Mouse (Mus musculus): ENCODE measurements around the gene Scrn2. TPM values are rescaled to one million over a fixed set of nuclear protein-coding genes. Genes with fewer than 3 reads are reported as not detected.

The Scrn2 gene
- 10 to 100 TPM; 11.9 to 13.2 TPM for total RNA-seq (2021)

DNA sequence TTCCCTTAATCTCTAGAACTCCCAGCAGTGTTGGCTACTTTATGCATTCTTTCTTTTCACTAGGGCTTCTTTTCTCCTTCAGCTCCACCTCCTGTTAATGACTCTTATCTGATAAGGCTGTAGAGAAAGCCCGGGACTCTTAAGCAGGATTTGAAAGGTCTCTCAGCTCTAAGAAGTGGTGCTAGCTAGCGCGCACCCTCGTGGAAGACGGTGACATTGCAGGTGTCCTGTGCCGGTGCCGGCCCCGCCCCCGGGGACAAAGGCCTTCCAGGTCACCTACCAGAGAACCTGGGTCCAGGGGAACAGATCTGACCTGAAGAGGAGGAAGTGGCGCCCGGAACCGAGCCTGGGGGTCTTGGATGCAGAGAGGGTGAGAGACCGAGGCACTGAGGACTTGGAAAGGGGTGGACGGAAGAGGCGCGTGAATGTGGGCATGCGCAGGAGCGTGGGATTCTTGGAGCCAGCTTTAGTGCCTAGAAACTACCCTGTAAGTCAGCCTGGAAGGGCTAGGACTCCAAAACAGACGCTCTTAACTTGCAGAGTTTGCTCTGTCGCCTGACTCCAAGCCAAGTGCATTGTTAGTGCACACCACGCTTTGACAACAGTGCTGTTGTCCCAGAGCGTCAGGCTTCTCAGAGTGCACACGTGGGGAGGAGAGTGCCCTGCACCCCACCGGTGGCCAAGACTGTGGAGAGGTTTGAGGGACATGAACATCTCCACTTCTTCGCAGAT, at the start of gene Scrn2:
Gene Scrn2, plus strand, starts transcription at position 253 of the 732 bp plus-strand sequence.
- peak; percentile 67 for DNase-seq (ENCODE audit: low spot score)
- intact Hi-C loops (cut with DNase I): loop anchor here (2.0 kb wide), 1 partner anchor 111 kb away; no protein-coding TSS in a partner anchor

- no peak for DNase-seq (ENCODE audit: low spot score)
- intact Hi-C loops (cut with DNase I): loop anchor here (5.0 kb wide), 1 partner anchor 202 kb away; no protein-coding TSS in a partner anchor
Measured at GRCm38 (mm10) chr11:96980021-96980420, 49.7 kb upstream of the Scrn2 start.

DNA sequence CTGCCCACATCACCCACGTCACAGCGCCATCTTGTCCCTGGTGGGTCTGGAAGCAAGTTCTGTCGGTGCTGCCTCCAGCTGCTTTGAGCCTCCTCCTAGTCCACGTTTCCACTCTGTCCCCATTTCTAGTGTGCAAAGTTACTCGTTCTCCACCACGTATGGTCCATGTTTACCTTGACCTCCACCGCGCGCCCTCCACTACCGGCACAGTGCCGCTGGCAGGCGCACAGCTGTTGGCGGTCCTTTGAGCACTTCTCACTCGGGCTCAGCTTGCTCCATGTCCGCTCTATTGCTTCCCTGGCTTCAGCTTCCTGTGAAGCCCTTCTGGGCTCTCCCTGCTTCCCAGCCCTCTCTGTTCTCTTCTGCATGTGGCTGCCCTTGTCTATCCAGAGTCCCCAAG, 48.3 kb upstream of the Scrn2 start:
- intact Hi-C loops (cut with DNase I): loop anchor here (5.0 kb wide), 1 partner anchor 201 kb away; no protein-coding TSS in a partner anchor
- no peak for DNase-seq (ENCODE audit: low spot score)

- intact Hi-C loops (cut with DNase I): loop anchor here (1.0 to 5.0 kb wide), 2 partner anchors 41 to 200 kb away; no protein-coding TSS in a partner anchor
- DNase-seq (ENCODE audit: low spot score): peak; percentile 49
Measured at GRCm38 (mm10) chr11:96982355-96982754, 47.4 kb upstream of the Scrn2 start.

- intact Hi-C loops (cut with DNase I): loop anchor here (1.0 to 5.0 kb wide), 2 partner anchors 40 to 199 kb away; no protein-coding TSS in a partner anchor
- DNase-seq (ENCODE audit: low spot score): no peak
Measured at GRCm38 (mm10) chr11:96982859-96983258, 46.9 kb upstream of the Scrn2 start, which contains the start of gene Sp2. Gene Sp2, minus strand, starts transcription at chr11:96982959.

GRCm38 (mm10) chr11:96984903-96985302, 44.8 kb upstream of the Scrn2 start:
- no peak for DNase-seq (ENCODE audit: low spot score)
- intact Hi-C loops (cut with DNase I): loop anchor here (5.0 kb wide), 1 partner anchor 197 kb away; no protein-coding TSS in a partner anchor

DNA sequence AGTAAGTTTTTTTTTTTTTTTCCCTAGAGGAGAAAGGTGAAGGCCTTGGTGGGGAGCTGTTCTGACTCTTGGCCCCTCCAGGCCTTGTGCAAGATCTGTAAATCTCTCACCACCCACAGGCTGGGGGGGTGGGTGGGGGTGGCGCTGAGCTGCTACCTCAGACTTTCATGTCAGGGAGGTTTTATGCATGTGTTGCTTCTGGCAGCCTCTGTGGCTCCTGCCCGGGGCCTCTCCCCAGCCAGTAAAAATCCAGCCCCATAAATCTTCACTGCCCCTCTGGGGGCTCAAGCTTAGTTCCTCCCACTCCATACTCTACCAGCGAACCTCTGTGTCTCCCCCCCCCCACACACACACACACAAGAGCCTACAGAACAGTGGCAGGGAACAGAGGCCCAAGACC, 43.3 kb upstream of the Scrn2 start:
- DNase-seq (ENCODE audit: low spot score): no peak
- intact Hi-C loops (cut with DNase I): no loop called here

DNA sequence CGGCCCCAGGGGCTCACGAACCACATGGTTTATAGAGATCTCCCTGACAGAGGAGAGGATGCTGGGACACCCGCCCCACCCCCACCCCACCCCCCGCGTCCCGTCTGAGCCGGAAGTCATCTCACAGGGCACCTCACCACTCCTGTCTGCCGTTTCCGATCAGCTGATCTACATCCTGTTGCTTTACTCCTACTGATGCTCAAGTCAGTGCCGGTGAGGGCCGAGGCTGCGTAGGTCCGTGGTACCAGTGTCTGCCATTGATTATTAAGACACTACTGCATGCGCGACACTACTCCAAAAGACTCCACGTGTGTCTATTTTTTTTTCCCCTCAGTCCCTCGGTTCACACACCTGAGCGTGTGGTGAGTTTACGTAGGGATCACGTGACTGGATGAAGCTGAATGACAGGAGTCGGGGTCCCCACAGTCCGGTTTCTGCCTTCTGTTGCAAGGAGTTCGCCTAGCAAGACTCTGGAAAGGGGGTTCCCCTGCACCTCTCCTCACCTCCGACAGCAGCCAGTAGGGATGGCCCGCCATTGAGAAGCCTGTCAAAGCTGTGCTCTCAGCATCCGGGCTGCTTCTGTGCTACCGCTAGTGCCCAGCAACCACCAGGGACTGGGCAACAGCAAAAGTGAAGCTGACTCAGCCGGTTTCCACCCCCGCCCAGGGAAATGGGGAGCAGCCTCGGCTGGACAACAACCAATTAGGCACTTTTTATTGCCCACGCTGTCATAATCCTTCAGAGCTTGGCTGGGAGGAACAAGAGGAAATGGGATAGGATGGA, 41.7 kb upstream of the Scrn2 start:
- no peak for DNase-seq (ENCODE audit: low spot score)
- intact Hi-C loops (cut with DNase I): no loop called here

DNA sequence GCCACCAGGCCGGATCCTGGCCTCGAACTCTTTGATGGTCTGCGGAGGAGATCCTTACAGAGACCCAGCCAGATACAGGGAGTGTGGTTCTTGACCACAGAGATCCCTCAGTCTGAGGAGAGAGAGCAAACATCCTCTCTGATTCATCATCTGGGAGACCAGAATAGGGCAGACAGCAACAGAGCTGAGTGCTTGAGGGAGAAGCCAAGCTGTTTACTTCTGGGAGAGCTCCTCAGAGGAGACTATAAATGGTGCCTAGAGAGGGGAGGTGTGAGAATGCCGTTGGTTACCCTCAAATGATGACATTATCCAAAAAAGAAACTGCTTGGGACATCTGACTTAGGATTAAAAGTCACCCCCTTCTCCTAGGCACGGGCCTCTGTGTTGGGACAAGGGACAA, 38.2 kb upstream of the Scrn2 start:
- intact Hi-C loops (cut with DNase I): no loop called here

DNA sequence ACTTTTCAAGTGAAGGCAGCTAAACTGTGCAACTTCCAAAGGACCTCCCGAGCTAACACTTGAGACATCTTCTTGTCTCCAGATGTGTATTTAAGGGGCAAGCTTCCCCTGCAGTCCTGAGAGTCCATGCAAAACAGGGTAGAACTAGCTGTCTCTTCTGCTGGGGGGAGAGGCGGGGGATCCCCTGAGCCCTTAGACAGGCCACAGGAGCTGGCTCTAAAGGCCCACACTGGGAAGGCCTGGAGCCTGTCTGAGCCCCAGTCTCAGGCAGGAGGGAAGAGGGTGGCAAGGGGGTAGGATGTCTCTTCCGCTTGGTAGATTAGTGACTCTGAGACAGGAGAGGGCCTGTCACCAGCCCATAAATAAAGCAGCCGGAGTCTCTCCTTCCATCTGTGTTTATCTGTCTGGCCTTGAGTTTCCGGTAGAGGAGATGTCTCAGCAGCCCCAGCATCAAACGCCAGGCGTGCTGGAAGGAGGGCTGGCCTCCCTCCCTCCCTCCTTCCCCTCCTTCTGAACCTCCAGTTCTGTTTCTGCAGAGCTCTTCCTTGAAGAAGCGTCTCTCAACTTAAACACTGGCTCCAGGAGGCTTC, 36.9 kb upstream of the Scrn2 start:
- intact Hi-C loops (cut with DNase I): no loop called here
- DNase-seq (ENCODE audit: low spot score): no peak

More for the DNA sequence above, 38.2 kb upstream of the Scrn2 start:
- no peak for DNase-seq (ENCODE audit: low spot score)

DNA sequence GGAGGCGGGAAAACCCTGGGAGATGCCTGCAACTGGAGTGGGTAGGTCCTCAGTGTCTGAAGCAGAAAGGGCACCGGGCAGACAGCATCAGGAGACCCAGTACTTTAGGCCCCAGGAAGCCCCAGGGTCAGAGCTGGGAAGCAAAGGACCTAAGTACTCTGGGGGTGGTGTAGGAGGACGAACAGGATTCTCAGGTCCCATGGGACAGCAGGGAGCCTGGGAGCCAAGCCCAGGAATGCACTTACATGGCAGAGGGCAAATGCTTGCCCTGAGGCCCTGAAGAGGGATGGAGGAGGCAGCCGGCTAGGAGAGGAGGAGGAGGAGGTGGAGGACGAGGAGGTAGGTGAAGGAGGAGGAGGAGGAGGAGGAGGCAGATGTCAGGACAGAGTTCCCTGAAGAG, 34.7 kb upstream of the Scrn2 start:
- intact Hi-C loops (cut with DNase I): no loop called here
- DNase-seq (ENCODE audit: low spot score): no peak

- intact Hi-C loops (cut with DNase I): no loop called here
- no peak for DNase-seq (ENCODE audit: low spot score)
Measured at GRCm38 (mm10) chr11:96995836-96996772, 33.6 kb upstream of the Scrn2 start.

- intact Hi-C loops (cut with DNase I): no loop called here
Measured at GRCm38 (mm10) chr11:96996773-96997379, 32.9 kb upstream of the Scrn2 start.

GRCm38 (mm10) chr11:96997380-96997956, 32.3 kb upstream of the Scrn2 start:
- intact Hi-C loops (cut with DNase I): no loop called here
- DNase-seq (ENCODE audit: low spot score): no peak

More at GRCm38 (mm10) chr11:96996773-96997379, 32.9 kb upstream of the Scrn2 start:
- DNase-seq (ENCODE audit: low spot score): no peak

DNA sequence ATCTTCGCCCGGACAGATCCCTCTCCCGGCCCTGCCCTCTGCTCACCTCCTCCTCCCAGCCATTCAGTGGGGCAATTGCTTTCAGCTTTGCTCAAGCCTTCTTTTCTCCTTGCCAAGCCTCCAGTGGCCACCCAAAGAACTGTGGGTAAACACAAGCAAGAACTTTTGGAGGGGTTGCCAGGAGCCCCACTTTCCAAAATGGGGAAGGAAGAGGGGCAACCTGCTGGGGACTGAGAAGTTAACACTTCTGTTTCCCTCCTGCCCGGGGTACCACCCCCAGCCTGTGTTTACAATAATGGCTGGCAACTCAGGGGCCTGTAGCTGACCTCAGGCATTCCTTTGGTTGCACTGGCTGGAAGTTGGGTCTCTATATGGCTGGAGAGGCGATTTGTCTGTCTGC, 26.6 kb upstream of the Scrn2 start:
- DNase-seq (ENCODE audit: low spot score): no peak
- intact Hi-C loops (cut with DNase I): no loop called here

GRCm38 (mm10) chr11:97007093-97007794, 22.5 kb upstream of the Scrn2 start:
- DNase-seq (ENCODE audit: low spot score): no peak
- intact Hi-C loops (cut with DNase I): no loop called here

DNA sequence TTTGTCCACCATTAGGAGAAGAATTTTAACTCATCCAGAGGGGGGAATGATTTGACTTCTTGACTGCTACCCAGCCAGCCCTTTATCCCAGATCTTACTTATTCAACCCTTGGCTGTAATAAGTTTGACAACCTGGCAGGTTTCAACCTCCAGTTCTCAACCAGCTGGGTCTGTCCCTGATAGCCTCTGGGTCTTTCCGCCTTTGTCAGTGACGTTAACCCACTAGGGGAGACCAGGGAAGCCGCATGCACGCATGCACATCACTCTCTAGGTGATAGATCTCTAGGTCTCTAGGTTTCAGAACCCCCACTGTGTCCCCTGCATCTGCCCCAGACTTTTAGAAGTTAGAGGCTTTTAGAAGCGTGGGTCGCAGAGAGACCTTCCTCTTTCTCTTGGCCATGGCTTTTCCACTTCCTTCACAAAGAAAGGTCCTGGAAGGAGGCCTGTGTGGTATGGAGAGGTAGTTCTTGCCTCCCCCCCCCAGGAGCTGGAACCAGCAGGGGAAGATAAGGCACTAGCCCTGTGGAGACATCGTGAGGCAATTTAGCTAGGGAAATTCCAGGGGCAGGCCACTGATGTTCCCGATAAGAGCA, 20.4 kb upstream of the Scrn2 start:
- no peak for DNase-seq (ENCODE audit: low spot score)
- intact Hi-C loops (cut with DNase I): no loop called here

Data from heart, postnatal 25 days (tissue).